Comparison of ENCODE assay signal across 8 mouse cellular contexts in genomic region chr12:17557344-17557966, GRCm38 (mm10). TPM values are rescaled to one million over a fixed set of nuclear protein-coding genes. Genes with fewer than 3 reads are reported as not detected.
DNase-seq lines count a peak whose midpoint lies in the region; ATAC-seq and TF ChIP-seq lines count a peak whose summit lies in the region.
"Had no signal": no experiment of that assay in that cellular context is flagged by ENCODE, and none has a peak within 500 bp of the region (broad histone marks: within the 10 kb centered on the region; RNA-seq: fewer than 3 reads in every experiment).

No protein-coding gene starts in this region.

- DNase-seq in layer of hippocampus, adult 2 months (ENCODE audit: low spot score in 2 of 2): no peak
- DNase-seq in layer of hippocampus, adult 9-10 months (ENCODE audit: low spot score): no peak
- peak; percentile 37 for DNase-seq in embryonic facial prominence, embryonic 10.5 days (ENCODE audit: low spot score)
- DNase-seq in retina, embryonic 14.5 days (ENCODE audit: low spot score): peak; percentile 76
- DNase-seq in adrenal gland, postnatal 10 days: no peak
- no peak for DNase-seq in gastrocnemius, postnatal 10 days

- no peaks in the 10 kb centered on the region for H3K9me3 ChIP-seq in embryonic facial prominence, embryonic 10.5 days
- H3K9me3 ChIP-seq in hindbrain, embryonic 15.5 days: no peaks in the 10 kb centered on the region

- ATAC-seq in hindbrain, embryonic 15.5 days (ENCODE audit: low FRiP score, low read depth): peak; percentile 72
- ATAC-seq: liver, postnatal 0 days had no signal

- WGBS in embryonic facial prominence, embryonic 10.5 days: 16% methylated on average over 7 of the region's 7 CpGs
- WGBS in hindbrain, embryonic 15.5 days: 3% methylated on average over 7 of the region's 7 CpGs

- peak overlapping the region; percentile 22; the same call in 1 of the 2 replicates for H3K9ac ChIP-seq in hindbrain, embryonic 15.5 days
- H3K9ac ChIP-seq: liver, postnatal 0 days had no signal

- no peaks in the 10 kb centered on the region for H3K27me3 ChIP-seq in embryonic facial prominence, embryonic 10.5 days (replicated peaks; ENCODE audit: low read depth, poor library complexity, severe bottlenecking)
- no peaks in the 10 kb centered on the region for H3K27me3 ChIP-seq in hindbrain, embryonic 15.5 days

- 0 out of 2 replicates have a peak, but pooled peaks cover 5% of the 10 kb centered on the region for H3K36me3 ChIP-seq in embryonic facial prominence, embryonic 10.5 days (replicated peaks)
- no peaks in the 10 kb centered on the region for H3K36me3 ChIP-seq in hindbrain, embryonic 15.5 days

- TF ChIP-seq CTCF in layer of hippocampus, adult 2 months (conservative IDR thresholded peaks at IDR 0.05): no peak

- peak overlapping the region; percentile 32; the same call in 1 of the 2 replicates for H3K4me3 ChIP-seq in layer of hippocampus, adult 2 months
- H3K4me3 ChIP-seq in embryonic facial prominence, embryonic 10.5 days: no peak overlapping the region
- H3K4me3 ChIP-seq in hindbrain, embryonic 15.5 days: peak overlapping the region; percentile 13; the same call in 1 of the 2 replicates

- H3K27ac ChIP-seq in layer of hippocampus, adult 2 months: peak overlapping the region; percentile 40; the same call in 1 of the 2 replicates
- H3K27ac ChIP-seq in embryonic facial prominence, embryonic 10.5 days (replicated peaks): peak overlapping the region; percentile 71
- peak overlapping the region; percentile 85 for H3K27ac ChIP-seq in hindbrain, embryonic 15.5 days (replicated peaks)

- H3K4me1 ChIP-seq in embryonic facial prominence, embryonic 10.5 days: peaks cover 18% of the 10 kb centered on the region
- peaks cover 19% of the 10 kb centered on the region for H3K4me1 ChIP-seq in hindbrain, embryonic 15.5 days (replicated peaks)

- peak overlapping the region; percentile 50 for H3K4me2 ChIP-seq in hindbrain, embryonic 15.5 days

RNA-seq across cellular contexts. Expression of gene Odc1, which starts 12.9 kb away (rescaled TPM):
- total RNA-seq in layer of hippocampus, adult 2 months (2021): 10 to 100 TPM; 78.3 to 80.4 TPM
- polyA plus RNA-seq in embryonic facial prominence, embryonic 10.5 days (2016; fragmentation: Nextera tagmentation; extraction: Ambion mirVana): 264 and 283 TPM in 2 replicates
- 132 and 134 TPM in 2 replicates for polyA plus RNA-seq in hindbrain, embryonic 15.5 days (2015; fragmentation: Nextera tagmentation; extraction: Ambion mirVana)
- total RNA-seq in adrenal gland, postnatal 10 days (2021): 100 to 1,000 TPM; 149 to 195 TPM
- total RNA-seq in gastrocnemius, postnatal 10 days (2021): 10 to 100 TPM; 91.5 to 93.1 TPM

Comparison
In these comparisons a context has a peak if more than half of its experiments do, and no peak if none do; other contexts are left out.
1. DNase-seq: peak in embryonic facial prominence, embryonic 10.5 days (single experiment) and retina, embryonic 14.5 days (single experiment); none in layer of hippocampus, adult 2 months (0 of 2), layer of hippocampus, adult 9-10 months (single experiment), adrenal gland, postnatal 10 days (single experiment) and gastrocnemius, postnatal 10 days (single experiment).
2. Peak in every context shown above with its lines, with median percentiles within 50 percentile points of each other: H3K27ac ChIP-seq.